Mouse (Mus musculus) forebrain, embryonic 11.5 days (tissue): Measurements from ENCODE around the gene Olfr352. TPM values are rescaled to one million over a fixed set of nuclear protein-coding genes. Genes with fewer than 3 reads are reported as not detected.

ENCODE experiments used
- ATAC-seq: fragments of 200-750 bp; cut with Nextera tagmentation; replicated peaks from 2 replicates; pipeline ENCODE4 v1.8.0; 2017; ENCODE audit warnings: moderate TSS enrichment; ENCODE audit not compliant: low FRiP score
- DNase-seq: peaks from one replicate; pipeline ENCODE4 v3.0.0-alpha.2; 2017; ENCODE audit warnings: low spot score
- H3K27ac ChIP-seq: fragments of 300-500 bp; sonication (generic); 2 replicates; pipeline ENCODE4 v1.5.1; 2014; ENCODE audit warnings: low read depth, low read length
- H3K27me3 ChIP-seq: fragments of 300-500 bp; sonication (generic); 2 replicates; pipeline ENCODE4 v1.6.1; 2014; ENCODE audit warnings: mild to moderate bottlenecking, low read length, mixed read lengths; ENCODE audit not compliant: control insufficient read depth, insufficient read depth
- H3K36me3 ChIP-seq: fragments of 300-500 bp; sonication (generic); 2 replicates; pipeline ENCODE4 v1.6.1; 2014; ENCODE audit warnings: mild to moderate bottlenecking, low read length, moderate library complexity, mixed read lengths; ENCODE audit not compliant: control insufficient read depth, insufficient read depth
- H3K4me1 ChIP-seq: fragments of 300-500 bp; sonication (generic); replicated peaks from 2 replicates; pipeline ENCODE4 v1.6.1; 2014; ENCODE audit warnings: low read length, mixed read lengths; ENCODE audit not compliant: control insufficient read depth, insufficient read depth
- H3K4me2 ChIP-seq: fragments of 300-500 bp; sonication (generic); 2 replicates; pipeline ENCODE4 v1.6.1; 2014; ENCODE audit warnings: low read depth, mild to moderate bottlenecking, low read length, moderate library complexity, mixed read lengths; ENCODE audit not compliant: severe bottlenecking
- H3K4me3 ChIP-seq: fragments of 300-500 bp; sonication (generic); 2 replicates; pipeline ENCODE4 v1.5.1; 2014; ENCODE audit warnings: low read depth, low read length
- H3K9ac ChIP-seq: fragments of 300-500 bp; sonication (generic); 2 replicates; pipeline ENCODE4 v1.6.1; 2014; ENCODE audit warnings: low read length
- H3K9me3 ChIP-seq: fragments of 300-500 bp; sonication (generic); 2 replicates; pipeline ENCODE4 v1.6.1; 2016; ENCODE audit warnings: low read length, mixed read lengths; ENCODE audit not compliant: control insufficient read depth
- WGBS: fragments of 180-500 bp; shearing (Covaris S2); extraction: QIAGEN DNeasy Blood & Tissue Kit; methylation state at CpG from one replicate; pipeline ENCODE4 v1.1.7; 2014; 5-methylcytosine and 5-hydroxymethylcytosine counted together
- polyA plus RNA-seq: library from polyadenylated mRNA; unstranded; fragments of >200 nt; fragmentation: Nextera tagmentation; extraction: Ambion mirVana; gene quantifications from 2 replicates; pipeline ENCODE4 v1.2.1, GENCODE M21; 2014

Gene Olfr352
- not detected in 2 replicates for polyA plus RNA-seq

- Histone ChIP-seq H3K9ac (no peak within 1 kb of the TSS), H3K27me3 (no peaks in the 10 kb centered on the region), H3K4me2 (no peak within 1 kb of the TSS), H3K4me3 (no peak within 1 kb of the TSS), H3K4me1 (no peaks in the 10 kb centered on the region), H3K9me3 (no peaks in the 10 kb centered on the region; the same call in none of the 2 replicates), H3K27ac (no peak within 1 kb of the TSS), H3K36me3 (no peaks in the 10 kb centered on the region)
- 91% methylated on average over 1 of the region's 1 CpGs for WGBS
- ATAC-seq (no peak), DNase-seq (no peak)
Observed at GRCm38 (mm10) chr2:36868160-36868559, at the start of gene Olfr352. Gene Olfr352, plus strand, starts transcription at chr2:36868460.

GRCm38 (mm10) chr2:36846010-36846409, 22.2 kb upstream of the Olfr352 start, which contains the start of gene Olfr350:
Gene Olfr350, plus strand, starts transcription at chr2:36846310.
- Histone ChIP-seq H3K27ac (no peak within 1 kb of the TSS), H3K9me3 (peaks cover 2% of the 10 kb centered on the region; the same call in 1 of the 2 replicates), H3K9ac (no peak within 1 kb of the TSS), H3K4me3 (no peak within 1 kb of the TSS), H3K4me2 (no peak within 1 kb of the TSS), H3K36me3 (no peaks in the 10 kb centered on the region), H3K4me1 (no peaks in the 10 kb centered on the region), H3K27me3 (no peaks in the 10 kb centered on the region)
- DNase-seq (no peak), ATAC-seq (no peak)
- WGBS = 90% methylated on average over 1 of the region's 1 CpGs

DNA sequence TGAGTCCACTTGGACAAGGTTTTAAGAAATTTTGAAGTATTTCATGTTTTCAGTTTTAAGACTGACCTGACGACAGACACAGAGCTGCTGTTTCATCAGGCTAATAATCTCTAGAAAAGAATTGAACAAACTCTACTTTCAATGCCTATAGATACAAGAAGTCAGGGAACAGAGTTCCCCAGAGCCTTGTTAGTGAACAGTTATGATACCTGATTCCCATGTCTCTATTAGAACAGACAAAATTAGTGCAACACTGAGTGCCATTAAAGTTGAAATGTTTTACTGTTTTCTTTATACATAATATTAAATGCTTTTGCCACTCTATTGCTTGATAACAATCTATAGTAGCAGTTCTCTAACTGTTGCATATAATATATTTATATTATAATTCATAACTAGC, 5.7 kb upstream of the Olfr352 start, which contains the start of gene Olfr351:
TSS of gene Olfr351 (minus strand) at position 101 of the 400 bp plus-strand sequence.
- H3K36me3 ChIP-seq = no peaks in the 10 kb centered on the region
- no peaks in the 10 kb centered on the region; the same call in 1 of the 2 replicates for H3K9me3 ChIP-seq
- H3K4me2 ChIP-seq = no peak within 1 kb of the TSS
- no peak within 1 kb of the TSS for H3K9ac ChIP-seq
- no peak within 1 kb of the TSS for H3K4me3 ChIP-seq
- no peak for DNase-seq
- ATAC-seq = no peak
- no peak within 1 kb of the TSS for H3K27ac ChIP-seq
- H3K4me1 ChIP-seq = no peaks in the 10 kb centered on the region
- WGBS = 80% methylated on average over 1 of the region's 1 CpGs
- H3K27me3 ChIP-seq = no peaks in the 10 kb centered on the region

- Histone ChIP-seq H3K4me3 (no peak within 1 kb of the TSS), H3K27ac (no peak within 1 kb of the TSS), H3K4me1 (no peaks in the 10 kb centered on the region), H3K36me3 (no peaks in the 10 kb centered on the region), H3K9me3 (peaks cover 4% of the 10 kb centered on the region; the same call in 1 of the 2 replicates), H3K4me2 (no peak within 1 kb of the TSS), H3K27me3 (no peaks in the 10 kb centered on the region), H3K9ac (no peak within 1 kb of the TSS)
- ATAC-seq (no peak), DNase-seq (no peak)
Observed at GRCm38 (mm10) chr2:36892836-36893235, 24.6 kb downstream of the Olfr352 start, which contains the start of gene Olfr353. Gene Olfr353, minus strand, starts transcription at chr2:36892936.

DNA sequence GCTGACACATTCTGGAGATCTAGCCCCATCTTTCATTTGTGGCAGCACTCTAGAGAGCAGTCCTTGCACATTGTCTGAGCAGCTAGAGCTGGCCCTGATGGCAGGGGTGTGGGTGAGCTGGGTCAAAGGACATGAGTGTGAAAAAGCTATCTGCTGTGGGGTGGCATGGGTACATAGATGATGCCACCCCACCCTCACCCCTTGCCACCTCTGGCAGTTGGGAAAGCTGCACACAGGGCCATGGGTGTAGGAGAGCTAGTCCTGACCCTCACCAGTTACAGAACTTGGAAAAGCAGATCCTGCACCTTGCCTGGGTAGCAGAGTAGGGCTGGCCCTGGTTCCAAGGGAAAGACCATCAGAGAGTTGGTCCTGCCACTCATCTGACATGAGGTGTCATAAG, 28.9 kb downstream of the Olfr352 start:
- no peaks in the 10 kb centered on the region for H3K36me3 ChIP-seq
- peaks cover 4% of the 10 kb centered on the region; the same call in 1 of the 2 replicates for H3K9me3 ChIP-seq
- no peaks in the 10 kb centered on the region for H3K4me1 ChIP-seq
- no peak for DNase-seq
- no peak for ATAC-seq
- H3K27me3 ChIP-seq = no peaks in the 10 kb centered on the region
- no peak overlapping the region for H3K9ac ChIP-seq
- H3K4me2 ChIP-seq = no peak overlapping the region
- H3K4me3 ChIP-seq = no peak overlapping the region
- H3K27ac ChIP-seq = no peak overlapping the region

DNA sequence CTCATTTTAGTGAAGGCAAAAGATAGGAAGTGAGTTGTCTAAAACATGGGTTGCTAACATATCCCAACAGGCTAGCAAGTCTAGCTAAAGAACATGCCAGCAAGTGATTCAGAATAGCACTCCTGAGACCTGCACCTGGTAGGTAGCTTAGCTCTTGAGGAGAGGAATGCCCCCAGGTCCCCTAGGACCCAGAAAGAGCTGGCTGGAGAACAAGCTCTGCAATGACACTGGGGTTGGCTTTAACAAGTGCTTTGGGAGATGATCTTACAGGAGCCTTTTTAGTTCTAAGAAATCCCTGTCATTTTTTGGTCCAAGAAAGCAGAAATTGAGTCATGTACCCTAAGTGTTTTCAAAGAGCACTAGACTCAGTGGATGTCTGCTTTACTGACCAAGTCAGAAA, 37.1 kb downstream of the Olfr352 start, which contains the start of gene Olfr354:
TSS of gene Olfr354 (plus strand) at position 301 of the 400 bp plus-strand sequence.
- H3K4me1 ChIP-seq = no peaks in the 10 kb centered on the region

More for the DNA sequence above, 37.1 kb downstream of the Olfr352 start, which contains the start of gene Olfr354:
- DNase-seq = no peak
- Histone ChIP-seq H3K4me2 (no peak within 1 kb of the TSS), H3K27ac (no peak within 1 kb of the TSS), H3K9me3 (no peaks in the 10 kb centered on the region; the same call in 1 of the 2 replicates), H3K27me3 (no peaks in the 10 kb centered on the region), H3K9ac (no peak within 1 kb of the TSS), H3K4me3 (no peak within 1 kb of the TSS), H3K36me3 (no peaks in the 10 kb centered on the region)
- ATAC-seq = no peak

Other genes starting within 250 kb of the Olfr352 start
- not detected in 2 replicates for gene Olfr345, start 228.4 kb upstream of the Olfr352 start, polyA plus RNA-seq
- not detected in 2 replicates for gene Olfr346, start 182.7 kb upstream of the Olfr352 start, polyA plus RNA-seq
- not detected in 2 replicates for gene Olfr347, start 136.6 kb upstream of the Olfr352 start, polyA plus RNA-seq
- not detected in 2 replicates for gene Olfr348, start 84.2 kb upstream of the Olfr352 start, polyA plus RNA-seq
- not detected in 2 replicates for gene Olfr50, start 77.9 kb upstream of the Olfr352 start, polyA plus RNA-seq
- not detected in 2 replicates for gene Olfr3, start 51.4 kb upstream of the Olfr352 start, polyA plus RNA-seq
- not detected in 2 replicates for gene Olfr350, start 22.1 kb upstream of the Olfr352 start, polyA plus RNA-seq
- gene Olfr351, start 5.8 kb upstream of the Olfr352 start, polyA plus RNA-seq = not detected in 2 replicates
- gene Olfr353, start 24.5 kb downstream of the Olfr352 start, polyA plus RNA-seq = not detected in 2 replicates
- not detected in 2 replicates for gene Olfr354, start 37.2 kb downstream of the Olfr352 start, polyA plus RNA-seq
- not detected in 2 replicates for gene Olfr355, start 60.4 kb downstream of the Olfr352 start, polyA plus RNA-seq
- not detected in 2 replicates for gene Olfr356, start 68.7 kb downstream of the Olfr352 start, polyA plus RNA-seq
- gene Olfr357, start 125.4 kb downstream of the Olfr352 start, polyA plus RNA-seq = not detected in 2 replicates
- not detected in 2 replicates for gene Olfr358, start 140.9 kb downstream of the Olfr352 start, polyA plus RNA-seq
- gene Olfr360, start 197.3 kb downstream of the Olfr352 start, polyA plus RNA-seq = not detected in 2 replicates
- not detected in 2 replicates for gene Olfr361, start 220.8 kb downstream of the Olfr352 start, polyA plus RNA-seq
- not detected in 2 replicates for gene Olfr362, start 249.4 kb downstream of the Olfr352 start, polyA plus RNA-seq